Mouse (Mus musculus) layer of hippocampus, adult 8-10 months (tissue): ENCODE data around the gene Ube2f. TPM values are rescaled to one million over a fixed set of nuclear protein-coding genes. Genes with fewer than 3 reads are reported as not detected.
A peak's percentile ranks its signal among the peaks of the same experiment; 100 is the strongest.

Experiments used
- DNase-seq, 2 experiments: peaks; one replicate each; pipeline ENCODE4 v3.0.0; 2022; ENCODE audit warnings: low spot score in 2 of 2
- total RNA-seq, 4 experiments: library from RNA; stranded (reverse); gene quantifications; 2 replicates each; pipeline ENCODE4 v1.2.4; 2022

The Ube2f gene
- total RNA-seq, 4 experiments from 2014 or later: 48.0 to 48.9 (median 48.6) TPM

DNA sequence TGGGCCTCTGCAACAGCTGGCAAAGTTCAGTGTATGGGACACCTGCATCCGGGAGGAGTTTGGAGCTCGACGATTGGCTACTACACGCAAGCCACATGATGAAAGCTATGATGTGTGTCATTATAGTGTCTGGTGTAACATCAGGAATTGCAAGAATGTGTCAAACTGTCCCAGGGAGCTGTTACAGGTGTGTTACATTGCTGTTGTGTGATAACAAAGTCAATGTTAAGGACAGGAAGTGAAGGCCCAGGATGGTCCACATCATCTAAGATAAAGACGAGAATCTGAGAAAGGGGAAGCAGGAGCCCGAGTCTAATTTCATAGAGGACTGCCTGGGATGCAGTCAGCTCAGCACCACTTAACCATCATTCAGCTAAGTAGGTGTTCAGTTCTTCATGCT, 45.4 kb downstream of the Ube2f start:
- no peak for DNase-seq

DNA sequence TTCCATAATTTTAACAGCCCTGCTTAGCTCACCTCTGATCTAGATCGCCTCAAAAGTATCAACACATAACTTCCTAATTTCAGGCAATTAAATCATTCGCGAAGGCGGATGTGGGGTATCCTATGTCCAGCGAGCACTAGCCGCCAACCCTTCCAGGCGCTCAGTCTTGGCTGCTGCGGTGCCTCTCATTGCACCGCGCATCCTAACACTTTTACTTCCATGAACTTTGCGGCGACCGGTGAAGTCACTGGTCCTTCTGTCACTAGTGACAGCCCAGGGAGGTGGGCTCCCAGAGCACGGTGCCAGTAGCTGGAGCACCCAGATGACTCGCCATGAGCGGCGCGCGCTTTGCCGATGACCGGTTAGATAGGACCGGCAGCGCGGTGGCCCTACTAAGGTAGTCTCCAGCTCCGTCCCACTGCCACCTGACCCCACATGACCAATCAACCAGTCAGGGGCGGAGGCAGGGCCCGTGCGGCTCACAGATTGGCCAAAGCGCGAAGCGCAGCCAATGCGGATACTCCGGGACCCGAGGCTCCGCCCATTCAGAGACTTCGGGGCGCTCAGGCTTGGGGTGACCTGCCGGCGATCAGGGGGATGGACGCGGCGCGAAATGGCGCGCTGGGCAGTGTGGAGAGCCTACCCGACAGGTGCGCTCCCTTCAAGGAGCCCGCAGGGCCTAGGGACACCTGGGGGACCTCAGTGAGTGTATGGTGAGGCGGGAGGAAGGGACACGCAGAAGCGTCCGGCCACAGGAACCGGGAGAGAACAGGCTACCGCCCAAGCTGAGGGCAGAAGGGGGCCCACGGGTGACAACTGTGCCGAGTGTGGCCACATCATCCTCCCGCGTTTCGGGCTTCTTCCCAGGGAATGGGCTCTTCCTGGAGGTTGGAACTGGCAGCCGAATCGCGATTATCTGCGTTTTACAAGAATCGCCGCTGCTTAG, 48.0 kb downstream of the Ube2f start, which contains the start of gene Scly:
Gene Scly, plus strand, starts transcription at position 540 of the 946 bp plus-strand sequence.
- DNase-seq: peak; percentile 94 to 95

- DNase-seq: no peak
Measured at GRCm38 (mm10) chr1:91299026-91299706, 49.1 kb downstream of the Ube2f start.

DNA sequence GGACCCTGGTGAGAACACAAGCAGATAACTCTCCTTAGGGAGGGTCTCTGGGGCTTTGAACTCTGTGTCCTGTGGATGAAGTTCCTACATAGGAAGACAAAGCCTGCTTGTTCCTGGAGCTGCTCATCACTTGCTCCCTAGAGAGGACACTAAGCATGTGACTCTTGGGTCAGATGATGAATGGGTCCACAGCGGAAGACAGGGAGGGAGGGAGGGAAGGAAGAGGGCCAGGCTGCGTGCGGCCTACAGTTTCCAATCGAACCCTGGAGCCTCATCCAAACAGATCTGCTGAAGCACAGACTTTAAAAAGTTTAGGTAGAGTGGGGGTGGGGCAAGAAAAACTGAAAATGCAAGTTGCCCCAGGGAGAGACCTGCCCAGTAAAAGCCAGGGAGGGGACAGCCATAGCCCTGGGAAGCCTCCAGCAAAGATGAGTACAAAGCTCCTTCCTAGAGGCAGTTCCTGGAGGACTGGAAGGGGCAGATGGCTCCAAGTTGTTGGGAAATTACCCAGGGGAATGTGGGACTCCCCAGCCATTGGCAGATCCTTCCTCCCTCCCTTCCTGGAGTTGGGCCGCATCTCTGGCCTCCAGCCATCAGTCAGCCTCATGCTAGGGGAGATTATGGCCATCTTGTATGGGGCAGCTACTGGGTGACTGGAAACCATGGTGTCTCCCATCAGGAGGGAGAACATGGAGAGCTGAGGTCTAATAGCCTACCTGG, 49.8 kb downstream of the Ube2f start:
- DNase-seq: no peak

GRCm38 (mm10) chr1:91301206-91301920, 51.3 kb downstream of the Ube2f start:
- DNase-seq: no peak

- DNase-seq: no peak
Measured at GRCm38 (mm10) chr1:91302021-91302420, 51.9 kb downstream of the Ube2f start.

- no peak for DNase-seq
Measured at GRCm38 (mm10) chr1:91304621-91305020, 54.5 kb downstream of the Ube2f start.

DNA sequence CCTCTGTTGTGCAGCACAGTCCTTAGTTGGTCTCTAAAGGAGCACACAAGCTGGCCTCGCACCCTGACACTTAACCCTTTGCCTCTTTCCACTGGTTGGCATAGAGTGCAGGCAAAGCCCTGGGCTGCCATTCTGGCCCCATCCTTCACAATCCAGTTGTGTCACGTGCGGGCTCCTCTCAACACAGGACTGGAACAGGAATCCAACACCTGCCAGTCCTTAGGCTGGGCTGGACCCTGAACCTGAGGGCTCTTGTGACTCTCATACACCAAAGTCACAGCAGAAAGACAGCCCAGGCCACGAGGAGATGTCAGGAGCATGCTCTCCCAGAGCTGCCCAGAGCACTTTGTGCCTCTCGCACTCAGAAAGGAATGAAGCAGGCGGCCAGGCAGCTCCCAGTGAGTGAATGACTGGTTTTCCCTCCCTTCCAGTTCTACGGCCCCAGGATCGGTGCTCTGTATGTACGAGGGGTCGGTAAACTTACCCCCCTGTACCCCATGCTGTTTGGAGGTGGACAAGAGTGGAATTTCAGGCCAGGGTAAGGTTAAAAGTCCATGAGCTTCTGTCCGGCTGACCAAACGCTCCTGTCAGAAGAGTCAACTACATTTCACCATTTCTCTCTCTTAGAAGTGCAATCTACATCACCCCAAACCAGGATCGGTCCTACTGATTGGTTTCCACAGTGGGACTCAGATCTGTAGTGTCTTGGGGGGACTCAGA, 59.4 kb downstream of the Ube2f start:
- no peak for DNase-seq

GRCm38 (mm10) chr1:91312273-91312672, 62.2 kb downstream of the Ube2f start:
- DNase-seq: no peak

- no peak for DNase-seq
Measured at GRCm38 (mm10) chr1:91313251-91313650, 63.1 kb downstream of the Ube2f start.

DNA sequence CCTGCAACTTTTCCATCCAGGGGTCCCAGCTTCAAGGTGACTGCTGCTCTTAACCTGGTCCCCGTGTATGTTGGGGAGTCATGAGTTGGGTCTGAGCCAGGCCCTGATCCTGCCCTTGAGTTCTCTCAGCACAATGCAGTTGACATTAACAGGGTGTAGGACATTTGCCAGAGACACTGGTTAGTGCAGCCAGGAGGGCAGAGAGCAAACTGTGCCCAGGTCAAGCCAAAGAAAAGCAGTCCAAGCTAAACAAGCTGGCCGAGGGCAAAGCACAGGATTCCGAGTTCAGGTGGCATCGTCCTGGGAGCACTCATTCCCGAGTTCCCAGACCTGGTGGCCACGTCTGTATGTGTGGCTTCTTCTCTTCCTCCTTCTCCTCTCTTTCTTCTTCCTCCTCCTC, 67.6 kb downstream of the Ube2f start:
- DNase-seq: no peak

GRCm38 (mm10) chr1:91321760-91322438, 71.8 kb downstream of the Ube2f start, which contains the start of gene Espnl:
Gene Espnl, plus strand, starts transcription at chr1:91322075.
- DNase-seq: no peak

DNA sequence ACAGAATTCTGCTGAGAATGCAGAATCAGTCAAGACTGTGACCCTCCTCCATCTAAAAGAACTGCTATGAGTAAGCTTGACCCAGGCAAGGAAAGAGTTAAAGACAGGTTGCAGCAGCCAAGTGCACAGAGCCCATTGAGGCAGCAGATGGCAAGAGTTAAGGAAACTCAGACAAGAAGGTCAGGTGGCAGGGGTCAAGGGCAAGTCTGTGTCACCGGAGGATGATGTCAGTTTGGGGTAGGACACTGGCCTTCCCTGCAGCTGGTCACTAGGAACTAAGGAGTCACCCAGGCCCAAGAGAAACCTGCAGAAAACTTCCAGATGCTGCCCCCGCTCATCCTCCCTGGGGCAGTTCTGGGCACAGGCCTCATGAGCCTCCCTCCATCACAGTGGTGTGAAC, 74.5 kb downstream of the Ube2f start:
- no peak for DNase-seq

- no peak for DNase-seq
Measured at GRCm38 (mm10) chr1:91325488-91326042, 75.5 kb downstream of the Ube2f start.

DNA sequence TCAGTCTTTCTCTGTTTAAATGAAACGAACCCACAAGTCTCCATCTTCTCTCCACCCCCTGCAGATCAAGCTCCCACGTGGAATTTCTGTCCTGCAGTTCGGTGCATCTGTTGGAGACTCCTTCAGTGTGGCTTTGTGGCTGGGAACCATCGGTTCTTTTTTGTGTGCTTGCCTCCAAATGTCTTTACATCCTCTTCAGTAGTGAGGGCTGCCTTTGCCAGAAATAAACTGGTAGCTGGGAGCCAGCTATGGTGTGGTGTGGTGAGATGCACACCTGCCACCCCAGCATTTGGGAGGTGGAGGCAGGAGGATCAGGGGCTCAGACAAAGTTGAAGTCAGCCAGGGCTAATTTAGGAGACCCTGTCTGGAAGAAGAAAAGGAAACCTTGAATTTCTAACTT, 82.0 kb downstream of the Ube2f start:
- DNase-seq: peak in 1 of 2 experiments; percentile 25

GRCm38 (mm10) chr1:91333582-91333981, 83.5 kb downstream of the Ube2f start:
- no peak for DNase-seq

- DNase-seq: no peak
Measured at GRCm38 (mm10) chr1:91337355-91337754, 87.3 kb downstream of the Ube2f start.
